Mouse (Mus musculus) liver, adult 2 months (tissue): ENCODE measurements around the gene Sys1.

Experiments used
- CTCF ChIP-seq: fragments of 200-500 bp; IDR thresholded peaks from 2 replicates; pipeline ENCODE4 v1.5.1; 2011; ENCODE audit warnings: low read depth, low read length, control low read depth
- POLR2A ChIP-seq: fragments of 200-500 bp; IDR thresholded peaks from 2 replicates; pipeline ENCODE4 v1.6.1; 2011; ENCODE audit warnings: low read length, control low read depth; ENCODE audit not compliant: insufficient read depth; ENCODE audit errors: extremely low read depth

DNA sequence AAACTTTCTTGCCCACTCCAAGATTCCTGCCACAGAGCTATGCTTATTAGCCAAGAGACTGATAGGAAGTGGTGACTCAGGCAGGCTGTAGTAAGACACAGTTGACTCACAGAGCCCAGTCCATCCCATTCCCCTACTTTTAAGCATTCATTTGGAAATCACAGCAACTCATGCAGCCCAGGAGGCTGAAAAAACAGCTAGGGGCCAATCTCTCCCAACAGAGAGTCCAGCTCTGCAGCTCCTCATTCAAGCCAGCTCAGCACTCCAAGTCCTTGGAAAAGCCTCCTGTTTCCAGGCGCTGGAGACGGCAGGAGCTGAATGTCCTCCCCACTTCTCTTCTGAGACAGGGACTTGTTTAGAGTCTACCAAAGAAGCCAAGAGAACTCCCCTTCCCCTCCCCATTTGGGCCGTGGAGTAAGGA lies 17.8 kb upstream of the Sys1 start:
- TF ChIP-seq CTCF (no peak), POLR2A (no peak)
